Mouse (Mus musculus) heart, postnatal 0 days (tissue): ENCODE measurements around the gene Rnf111. TPM values are rescaled to one million over a fixed set of nuclear protein-coding genes. Genes with fewer than 3 reads are reported as not detected.

Experiments
- ATAC-seq: fragments of 200-750 bp; cut with Nextera tagmentation; 2 replicates; pipeline ENCODE4 v1.8.0; 2017; ENCODE audit warnings: low read depth, moderate number of reproducible peaks, moderate library complexity; ENCODE audit not compliant: insufficient read depth
- DNase-seq: peaks from one replicate; pipeline ENCODE4 v3.0.0-alpha.2; 2016; ENCODE audit warnings: low spot score
- H3K27ac ChIP-seq: fragments of 300-500 bp; sonication (generic); 2 replicates; pipeline ENCODE4 v1.5.1; 2014; ENCODE audit warnings: low read depth, mild to moderate bottlenecking
- H3K27me3 ChIP-seq: fragments of 300-500 bp; sonication (generic); 2 replicates; pipeline ENCODE4 v1.6.1; 2014; ENCODE audit warnings: low read length, mixed read lengths; ENCODE audit not compliant: control insufficient read depth, insufficient read depth
- H3K36me3 ChIP-seq: fragments of 300-500 bp; sonication (generic); replicated peaks from 2 replicates; pipeline ENCODE4 v1.6.1; 2014; ENCODE audit warnings: low read length, mixed read lengths; ENCODE audit not compliant: control insufficient read depth, insufficient read depth
- H3K4me1 ChIP-seq: fragments of 300-500 bp; sonication (generic); 2 replicates; pipeline ENCODE4 v1.6.1; 2014; ENCODE audit warnings: antibody characterized with exemption; ENCODE audit not compliant: control insufficient read depth, insufficient read depth
- H3K4me2 ChIP-seq: fragments of 300-500 bp; sonication (generic); 2 replicates; pipeline ENCODE4 v1.6.1; 2014; ENCODE audit warnings: low read depth, mild to moderate bottlenecking, low read length, moderate library complexity
- H3K4me3 ChIP-seq: fragments of 300-500 bp; sonication (generic); 2 replicates; pipeline ENCODE4 v1.5.1; 2014; ENCODE audit warnings: low read depth, low read length
- H3K9ac ChIP-seq: fragments of 300-500 bp; sonication (generic); replicated peaks from 2 replicates; pipeline ENCODE4 v1.6.1; 2014; ENCODE audit warnings: low read depth, low read length, mixed read lengths
- H3K9me3 ChIP-seq: fragments of 300-500 bp; sonication (generic); replicated peaks from 2 replicates; pipeline ENCODE4 v1.6.1; 2016; ENCODE audit warnings: low read length; ENCODE audit not compliant: control insufficient read depth
- CTCF ChIP-seq: IDR thresholded peaks from 2 replicates; pipeline ENCODE4 v1.5.1; 2016; ENCODE audit warnings: antibody characterized with exemption, control low read depth, low read depth
- EP300 ChIP-seq: IDR thresholded peaks from 2 replicates; pipeline ENCODE4 v1.6.1; 2016; ENCODE audit warnings: antibody characterized with exemption, low read depth
- WGBS: fragments of 180-500 bp; shearing (Covaris S2); extraction: QIAGEN DNeasy Blood & Tissue Kit; methylation state at CpG from one replicate; pipeline ENCODE4 v1.1.7; 2014; 5-methylcytosine and 5-hydroxymethylcytosine counted together
- polyA plus RNA-seq: library from polyadenylated mRNA; unstranded; fragments of >200 nt; fragmentation: Nextera tagmentation; extraction: Ambion mirVana; gene quantifications from 2 replicates; pipeline ENCODE4 v1.2.1, GENCODE M21; 2015
- total RNA-seq: library from RNA; depleted of rRNA; stranded (reverse); fragments of >200 nt; gene quantifications from 2 replicates; pipeline ENCODE4 v1.2.3, GENCODE M21; 2014; ENCODE audit warnings: low replicate concordance

Rnf111 gene
- total and polyA plus RNA-seq, 2 experiments from 2014 or later = 12.0 to 26.8 TPM

- TF ChIP-seq EP300 = no peak
- TF ChIP-seq CTCF = no peak
- 53% methylated on average over 5 of the region's 5 CpGs for WGBS
- peak overlapping the region; percentile 92 for H3K9ac ChIP-seq
- H3K4me2 ChIP-seq = peak overlapping the region; percentile 96
- peaks cover 11% of the 10 kb centered on the region; the same call in 1 of the 2 replicates for H3K4me1 ChIP-seq
- no peak for DNase-seq
- peak overlapping the region; percentile 15; the same call in 1 of the 2 replicates for H3K27ac ChIP-seq
- H3K27me3 ChIP-seq = no peaks in the 10 kb centered on the region
- H3K9me3 ChIP-seq = no peaks in the 10 kb centered on the region
- H3K4me3 ChIP-seq = peak overlapping the region; percentile 92
- peaks cover 9% of the 10 kb centered on the region; the same call in 1 of the 2 replicates for H3K36me3 ChIP-seq
- no peak for ATAC-seq
Observed at GRCm38 (mm10) chr9:70543985-70544384, 40.5 kb upstream of the Rnf111 start.

GRCm38 (mm10) chr9:70543048-70543880 lies 39.7 kb upstream of the Rnf111 start:
- WGBS = 1% methylated on average over 62 of the region's 64 CpGs
- H3K9ac ChIP-seq = peak overlapping the region; percentile 92
- peak overlapping the region; percentile 99 for H3K27ac ChIP-seq
- no peak for TF ChIP-seq CTCF
- no peak for TF ChIP-seq EP300
- H3K9me3 ChIP-seq = no peaks in the 10 kb centered on the region
- H3K4me1 ChIP-seq = peaks cover 11% of the 10 kb centered on the region; the same call in 1 of the 2 replicates
- ATAC-seq = peak; percentile 69
- peak overlapping the region; percentile 96 for H3K4me2 ChIP-seq
- peaks cover 5% of the 10 kb centered on the region; the same call in 1 of the 2 replicates for H3K36me3 ChIP-seq
- peak overlapping the region; percentile 92 for H3K4me3 ChIP-seq
- peak; percentile 38 for DNase-seq
- no peaks in the 10 kb centered on the region for H3K27me3 ChIP-seq

- Histone ChIP-seq H3K9ac (peak within 1 kb of the TSS; percentile 92), H3K27me3 (no peaks in the 10 kb centered on the region), H3K4me2 (peak within 1 kb of the TSS; percentile 96), H3K4me1 (peaks cover 11% of the 10 kb centered on the region; the same call in 1 of the 2 replicates), H3K9me3 (no peaks in the 10 kb centered on the region), H3K27ac (peak within 1 kb of the TSS; percentile 99), H3K36me3 (no peaks in the 10 kb centered on the region; the same call in 1 of the 2 replicates), H3K4me3 (peak within 1 kb of the TSS; percentile 92)
- TF ChIP-seq EP300 = no peak
- no peak for TF ChIP-seq CTCF
- ATAC-seq (peak; percentile 98), DNase-seq (peak; percentile 95)
- WGBS = 0% methylated on average over 60 of the region's 75 CpGs
Observed at GRCm38 (mm10) chr9:70542305-70543041, 38.9 kb upstream of the Rnf111 start, which contains the start of gene Sltm. Gene Sltm, plus strand, starts transcription at chr9:70542754.

- DNase-seq = no peak
- H3K4me3 ChIP-seq = peak overlapping the region; percentile 92
- 13% methylated on average over 6 of the region's 6 CpGs for WGBS
- no peaks in the 10 kb centered on the region for H3K9me3 ChIP-seq
- no peak for ATAC-seq
- H3K4me2 ChIP-seq = peak overlapping the region; percentile 96
- peaks cover 7% of the 10 kb centered on the region; the same call in 1 of the 2 replicates for H3K4me1 ChIP-seq
- H3K36me3 ChIP-seq = no peaks in the 10 kb centered on the region; the same call in 1 of the 2 replicates
- H3K27me3 ChIP-seq = no peaks in the 10 kb centered on the region
- no peak overlapping the region for H3K27ac ChIP-seq
- TF ChIP-seq EP300 = no peak
- TF ChIP-seq CTCF = no peak
- peak overlapping the region; percentile 92; the same call in 1 of the 2 replicates for H3K9ac ChIP-seq
Observed at GRCm38 (mm10) chr9:70541584-70541983, 38.1 kb upstream of the Rnf111 start.

GRCm38 (mm10) chr9:70533328-70533727 lies 29.8 kb upstream of the Rnf111 start:
- ATAC-seq = no peak

More at GRCm38 (mm10) chr9:70533328-70533727, 29.8 kb upstream of the Rnf111 start:
- H3K4me1 ChIP-seq = no peaks in the 10 kb centered on the region
- H3K9me3 ChIP-seq = no peaks in the 10 kb centered on the region
- DNase-seq = no peak
- no peak for TF ChIP-seq CTCF
- TF ChIP-seq EP300 = no peak
- H3K27ac ChIP-seq = no peak overlapping the region
- 67% methylated on average over 3 of the region's 3 CpGs for WGBS
- H3K4me2 ChIP-seq = no peak overlapping the region
- H3K9ac ChIP-seq = no peak overlapping the region
- no peaks in the 10 kb centered on the region for H3K27me3 ChIP-seq
- H3K4me3 ChIP-seq = no peak overlapping the region
- H3K36me3 ChIP-seq = no peaks in the 10 kb centered on the region
